Mouse (Mus musculus): Measurements from ENCODE around the gene Hoxd4.

Hoxd4 gene

GRCm38 (mm10) chr2:74724244-74725015 lies 12.7 kb downstream of the Hoxd4 start:
- in situ Hi-C loops (cut with MseI, MboI), result loop anchor here (5.0 to 25.0 kb wide), 4 partner anchors 238 to 863 kb away; no protein-coding TSS in a partner anchor

GRCm38 (mm10) chr2:74725171-74725570 lies 13.4 kb downstream of the Hoxd4 start:
- in situ Hi-C loops (cut with MseI, MboI), result loop anchor here in 1 of 2 experiments (10.0 kb wide), 1 partner anchor 240 kb away; no protein-coding TSS in a partner anchor

GRCm38 (mm10) chr2:74726551-74726950 lies 14.8 kb downstream of the Hoxd4 start, which contains the start of gene Gm28230:
TSS of gene Gm28230 (plus strand) at chr2:74726728.
- in situ Hi-C loops (cut with MseI, MboI), result loop anchor here in 1 of 2 experiments (10.0 kb wide), 1 partner anchor 238 kb away; no protein-coding TSS in a partner anchor

- in situ Hi-C loops (cut with MseI, MboI), result loop anchor here in 1 of 2 experiments (10.0 kb wide), 1 partner anchor 238 kb away; no protein-coding TSS in a partner anchor
These were observed 15.4 kb downstream of the Hoxd4 start for GRCm38 (mm10) chr2:74726973-74727639.

- in situ Hi-C loops (cut with MseI, MboI), result loop anchor here in 1 of 2 experiments (10.0 kb wide), 1 partner anchor 237 kb away; no protein-coding TSS in a partner anchor
These were observed 16.0 kb downstream of the Hoxd4 start for GRCm38 (mm10) chr2:74727640-74728302.

- in situ Hi-C loops (cut with MseI, MboI), result loop anchor here in 1 of 2 experiments (10.0 kb wide), 1 partner anchor 237 kb away; no protein-coding TSS in a partner anchor
These were observed 16.6 kb downstream of the Hoxd4 start for GRCm38 (mm10) chr2:74728303-74728680.

GRCm38 (mm10) chr2:74730331-74730730 lies 18.6 kb downstream of the Hoxd4 start:
- in situ Hi-C loops (cut with MseI, MboI), result no loop called here

GRCm38 (mm10) chr2:74731055-74731454 lies 19.3 kb downstream of the Hoxd4 start:
- in situ Hi-C loops (cut with MseI, MboI), result no loop called here

- in situ Hi-C loops (cut with MseI, MboI), result no loop called here
These were observed 20.2 kb downstream of the Hoxd4 start for GRCm38 (mm10) chr2:74731799-74732512.

GRCm38 (mm10) chr2:74732513-74733316 lies 21.0 kb downstream of the Hoxd4 start:
- in situ Hi-C loops (cut with MseI, MboI), result no loop called here

- in situ Hi-C loops (cut with MseI, MboI), result no loop called here
These were observed 21.6 kb downstream of the Hoxd4 start for GRCm38 (mm10) chr2:74733317-74733661.

- in situ Hi-C loops (cut with MseI, MboI), result no loop called here
These were observed 22.0 kb downstream of the Hoxd4 start for GRCm38 (mm10) chr2:74733765-74734164.

GRCm38 (mm10) chr2:74734451-74734850 lies 22.7 kb downstream of the Hoxd4 start:
- in situ Hi-C loops (cut with MseI, MboI), result no loop called here

- in situ Hi-C loops (cut with MseI, MboI), result no loop called here
These were observed 23.5 kb downstream of the Hoxd4 start for GRCm38 (mm10) chr2:74734996-74735811.

GRCm38 (mm10) chr2:74735851-74736687 lies 24.3 kb downstream of the Hoxd4 start:
- in situ Hi-C loops (cut with MseI, MboI), result no loop called here

- in situ Hi-C loops (cut with MseI, MboI), result no loop called here
These were observed 25.2 kb downstream of the Hoxd4 start for GRCm38 (mm10) chr2:74736688-74737577.

GRCm38 (mm10) chr2:74737578-74738070 lies 25.9 kb downstream of the Hoxd4 start:
- in situ Hi-C loops (cut with MseI, MboI), result no loop called here
